Mouse (Mus musculus) limb, embryonic 11.5 days (tissue): Measurements from ENCODE around the gene Zfp638. TPM values are rescaled to one million over a fixed set of nuclear protein-coding genes. Genes with fewer than 3 reads are reported as not detected.

ENCODE experiments used
- ATAC-seq: fragments of 200-750 bp; cut with Nextera tagmentation; 2 replicates; pipeline ENCODE4 v1.8.0; 2017; ENCODE audit warnings: low read depth; ENCODE audit not compliant: insufficient number of reproducible peaks, low FRiP score, low TSS enrichment
- DNase-seq: peaks from one replicate; pipeline ENCODE4 v3.0.0-alpha.2; 2015; ENCODE audit warnings: low spot score
- H3K27ac ChIP-seq: fragments of 300-500 bp; sonication (generic); replicated peaks from 2 replicates; pipeline ENCODE4 v1.5.1; 2014; ENCODE audit warnings: low read depth, mild to moderate bottlenecking, low read length
- H3K27me3 ChIP-seq: fragments of 300-500 bp; sonication (generic); 2 replicates; pipeline ENCODE4 v1.6.1; 2014; ENCODE audit warnings: mild to moderate bottlenecking, low read length, mixed read lengths; ENCODE audit not compliant: control insufficient read depth, insufficient read depth
- H3K36me3 ChIP-seq: fragments of 300-500 bp; sonication (generic); 2 replicates; pipeline ENCODE4 v1.6.1; 2014; ENCODE audit warnings: mild to moderate bottlenecking, low read length, moderate library complexity, mixed read lengths; ENCODE audit not compliant: control insufficient read depth, insufficient read depth
- H3K4me1 ChIP-seq: fragments of 300-500 bp; sonication (generic); 2 replicates; pipeline ENCODE4 v1.6.1; 2014; ENCODE audit warnings: low read length, mixed read lengths; ENCODE audit not compliant: control insufficient read depth, insufficient read depth
- H3K4me2 ChIP-seq: fragments of 300-500 bp; sonication (generic); 2 replicates; pipeline ENCODE4 v1.6.1; 2014; ENCODE audit warnings: low read depth, mild to moderate bottlenecking, moderate library complexity; ENCODE audit not compliant: severe bottlenecking
- H3K4me3 ChIP-seq: fragments of 300-500 bp; sonication (generic); 2 replicates; pipeline ENCODE4 v1.5.1; 2014; ENCODE audit warnings: low read depth, low read length
- H3K9ac ChIP-seq: fragments of 300-500 bp; sonication (generic); 2 replicates; pipeline ENCODE4 v1.6.1; 2014; ENCODE audit warnings: mild to moderate bottlenecking, low read length
- H3K9me3 ChIP-seq: fragments of 300-500 bp; sonication (generic); 2 replicates; pipeline ENCODE4 v1.6.1; 2016; ENCODE audit warnings: low read length; ENCODE audit not compliant: control insufficient read depth
- WGBS: fragments of 180-500 bp; shearing (Covaris S2); extraction: QIAGEN DNeasy Blood & Tissue Kit; methylation state at CpG from one replicate; pipeline ENCODE4 v1.1.7; 2014; 5-methylcytosine and 5-hydroxymethylcytosine counted together
- polyA plus RNA-seq: library from polyadenylated mRNA; unstranded; fragments of >200 nt; fragmentation: Nextera tagmentation; extraction: Ambion mirVana; gene quantifications from 2 replicates; pipeline ENCODE4 v1.2.1, GENCODE M21; 2014

Zfp638 gene
- polyA plus RNA-seq, 1 experiment from 2014 or later = 84.2 TPM

DNA sequence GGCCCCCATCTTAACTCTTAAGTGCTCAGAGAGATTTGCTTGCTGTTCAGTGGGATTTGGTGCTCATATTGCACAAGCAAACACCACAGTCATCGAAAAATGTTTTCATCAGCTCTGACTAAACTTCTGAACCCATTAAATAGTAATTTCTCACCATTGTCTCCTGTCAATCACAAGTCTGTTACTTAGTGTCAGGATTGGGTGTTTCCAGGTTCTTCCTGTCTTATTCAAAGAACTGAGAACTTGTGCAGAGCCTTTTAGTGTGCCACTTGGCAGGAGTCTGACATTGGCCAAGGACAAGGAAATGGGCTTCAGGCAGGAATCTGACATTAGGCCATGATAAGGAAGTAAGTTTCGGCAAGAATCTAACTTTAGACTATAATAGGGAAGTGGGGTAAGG is 28.9 kb upstream of the Zfp638 start:
- no peaks in the 10 kb centered on the region for H3K27me3 ChIP-seq
- 90% methylated on average over 2 of the region's 2 CpGs for WGBS
- H3K9me3 ChIP-seq = no peaks in the 10 kb centered on the region
- ATAC-seq (no peak), DNase-seq (no peak)
- no peaks in the 10 kb centered on the region for H3K4me1 ChIP-seq
- H3K36me3 ChIP-seq = no peaks in the 10 kb centered on the region
- H3K9ac ChIP-seq = no peak overlapping the region
- H3K27ac ChIP-seq = no peak overlapping the region
- H3K4me2 ChIP-seq = no peak overlapping the region
- H3K4me3 ChIP-seq = no peak overlapping the region

- no peaks in the 10 kb centered on the region for H3K4me1 ChIP-seq
- no peak overlapping the region for H3K9ac ChIP-seq
- no peaks in the 10 kb centered on the region for H3K27me3 ChIP-seq
- ATAC-seq = no peak
- no peaks in the 10 kb centered on the region for H3K36me3 ChIP-seq
- no peak overlapping the region for H3K27ac ChIP-seq
- no peak for DNase-seq
- no peaks in the 10 kb centered on the region for H3K9me3 ChIP-seq
- H3K4me3 ChIP-seq = no peak overlapping the region
- 77% methylated on average over 6 of the region's 6 CpGs for WGBS
- no peak overlapping the region for H3K4me2 ChIP-seq
Observed at GRCm38 (mm10) chr6:83840086-83840485, 26.8 kb upstream of the Zfp638 start.

GRCm38 (mm10) chr6:83844913-83845312 is 22.0 kb upstream of the Zfp638 start:
- WGBS = 93% methylated on average over 10 of the region's 10 CpGs
- H3K9me3 ChIP-seq = no peaks in the 10 kb centered on the region
- no peak overlapping the region for H3K4me3 ChIP-seq
- no peaks in the 10 kb centered on the region for H3K4me1 ChIP-seq
- no peaks in the 10 kb centered on the region for H3K27me3 ChIP-seq
- no peaks in the 10 kb centered on the region for H3K36me3 ChIP-seq
- no peak overlapping the region for H3K9ac ChIP-seq
- no peak for ATAC-seq
- DNase-seq = no peak
- H3K4me2 ChIP-seq = no peak overlapping the region
- no peak overlapping the region for H3K27ac ChIP-seq

DNA sequence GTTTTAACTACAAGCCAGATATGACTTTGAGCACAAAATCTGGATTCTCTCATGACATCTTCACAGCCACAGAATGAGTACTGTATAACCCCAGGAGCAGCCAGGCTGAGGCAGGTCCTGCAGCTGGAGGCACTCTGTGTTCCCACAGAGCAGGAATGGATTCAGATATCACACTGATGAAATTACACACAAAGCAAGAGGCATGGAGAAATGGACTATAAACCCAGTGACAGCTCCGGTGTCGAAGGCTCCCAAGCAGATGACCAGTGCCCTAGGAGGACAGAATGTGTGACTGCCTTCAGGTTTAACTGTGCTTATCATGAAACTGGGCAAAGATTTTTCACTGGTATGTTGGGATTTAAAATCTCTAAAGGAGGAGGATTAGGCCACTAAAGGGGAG is 20.8 kb upstream of the Zfp638 start:
- DNase-seq (no peak), ATAC-seq (no peak)
- Histone ChIP-seq H3K9ac (no peak overlapping the region), H3K4me3 (no peak overlapping the region), H3K9me3 (no peaks in the 10 kb centered on the region), H3K27ac (no peak overlapping the region), H3K36me3 (no peaks in the 10 kb centered on the region), H3K4me2 (no peak overlapping the region), H3K4me1 (no peaks in the 10 kb centered on the region), H3K27me3 (no peaks in the 10 kb centered on the region)
- WGBS = 92% methylated on average over 2 of the region's 2 CpGs

GRCm38 (mm10) chr6:83849446-83849845 is 17.5 kb upstream of the Zfp638 start:
- no peaks in the 10 kb centered on the region for H3K4me1 ChIP-seq
- no peak overlapping the region for H3K27ac ChIP-seq
- H3K4me3 ChIP-seq = no peak overlapping the region
- no peaks in the 10 kb centered on the region for H3K27me3 ChIP-seq
- ATAC-seq = no peak
- WGBS = 96% methylated on average over 2 of the region's 2 CpGs
- H3K4me2 ChIP-seq = no peak overlapping the region
- DNase-seq = no peak
- H3K36me3 ChIP-seq = no peaks in the 10 kb centered on the region
- no peaks in the 10 kb centered on the region for H3K9me3 ChIP-seq
- H3K9ac ChIP-seq = no peak overlapping the region

- Histone ChIP-seq H3K4me1 (no peaks in the 10 kb centered on the region), H3K9me3 (no peaks in the 10 kb centered on the region), H3K4me3 (no peak overlapping the region), H3K27me3 (no peaks in the 10 kb centered on the region), H3K4me2 (no peak overlapping the region), H3K36me3 (no peaks in the 10 kb centered on the region), H3K27ac (no peak overlapping the region), H3K9ac (no peak overlapping the region)
- DNase-seq (no peak), ATAC-seq (no peak)
- WGBS = 75% methylated on average over 5 of the region's 5 CpGs
Observed at GRCm38 (mm10) chr6:83857476-83857875, 9.4 kb upstream of the Zfp638 start.

DNA sequence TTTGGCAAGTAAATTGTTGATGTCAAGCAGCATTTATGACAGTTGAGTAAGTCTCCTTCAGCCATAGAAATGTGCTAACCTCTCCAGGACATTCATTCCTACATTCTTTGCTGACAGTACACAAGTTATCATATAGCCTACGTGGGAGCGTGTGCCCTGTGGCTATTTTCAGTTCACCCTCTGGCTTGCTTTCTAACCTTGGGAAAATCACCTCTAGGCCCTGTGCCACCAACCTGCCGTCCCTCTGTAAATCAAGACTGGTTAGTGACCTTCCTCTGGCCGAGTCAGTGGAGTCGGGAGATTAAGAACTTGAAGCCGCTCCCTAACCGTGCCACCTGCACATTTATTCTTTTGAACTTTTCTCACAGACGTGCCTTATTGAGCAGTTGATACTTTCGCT is 6.9 kb upstream of the Zfp638 start:
- ATAC-seq = no peak
- 84% methylated on average over 9 of the region's 9 CpGs for WGBS

GRCm38 (mm10) chr6:83863538-83863937 is 3.4 kb upstream of the Zfp638 start:
- H3K4me1 ChIP-seq = no peaks in the 10 kb centered on the region
- no peak overlapping the region for H3K27ac ChIP-seq
- no peak overlapping the region for H3K4me2 ChIP-seq
- no peaks in the 10 kb centered on the region for H3K9me3 ChIP-seq
- H3K4me3 ChIP-seq = no peak overlapping the region
- WGBS = 71% methylated on average over 4 of the region's 4 CpGs
- H3K9ac ChIP-seq = no peak overlapping the region
- H3K36me3 ChIP-seq = no peaks in the 10 kb centered on the region
- DNase-seq (no peak), ATAC-seq (no peak)
- 0 out of 2 replicates have a peak, but pooled peaks cover 2% of the 10 kb centered on the region for H3K27me3 ChIP-seq

More for the DNA sequence above, 6.9 kb upstream of the Zfp638 start:
- DNase-seq = no peak
- H3K4me2 ChIP-seq = no peak overlapping the region
- H3K4me3 ChIP-seq = no peak overlapping the region
- no peaks in the 10 kb centered on the region for H3K27me3 ChIP-seq
- H3K27ac ChIP-seq = no peak overlapping the region
- H3K4me1 ChIP-seq = no peaks in the 10 kb centered on the region
- no peaks in the 10 kb centered on the region for H3K36me3 ChIP-seq
- no peaks in the 10 kb centered on the region for H3K9me3 ChIP-seq
- no peak overlapping the region for H3K9ac ChIP-seq

GRCm38 (mm10) chr6:83866423-83866822 is 486 bp upstream of the Zfp638 start:
- H3K27me3 ChIP-seq = 0 out of 2 replicates have a peak, but pooled peaks cover 4% of the 10 kb centered on the region
- no peak overlapping the region for H3K9ac ChIP-seq
- H3K27ac ChIP-seq = no peak overlapping the region
- peak overlapping the region; percentile 51 for H3K4me3 ChIP-seq
- no peaks in the 10 kb centered on the region for H3K4me1 ChIP-seq
- no peak overlapping the region for H3K4me2 ChIP-seq
- DNase-seq (peak; percentile 21), ATAC-seq (no peak)
- H3K9me3 ChIP-seq = no peaks in the 10 kb centered on the region
- H3K36me3 ChIP-seq = no peaks in the 10 kb centered on the region
- WGBS = 46% methylated on average over 4 of the region's 4 CpGs
